Mouse (Mus musculus) lung, adult 2 months (tissue): ENCODE measurements around the gene Fstl3.

ENCODE experiments used
- CTCF ChIP-seq: fragments of 200-500 bp; IDR thresholded peaks from 2 replicates; pipeline ENCODE4 v1.5.1; 2011; ENCODE audit warnings: mild to moderate bottlenecking, low read length, control low read depth; ENCODE audit not compliant: insufficient read depth
- POLR2A ChIP-seq: fragments of 200-500 bp; IDR thresholded peaks from 2 replicates; pipeline ENCODE4 v1.6.1; 2011; ENCODE audit warnings: low read depth, mild to moderate bottlenecking, control low read depth, low read length, borderline replicate concordance; ENCODE audit errors: extremely low read depth

- TF ChIP-seq CTCF (peak; percentile 57), POLR2A (no peak)
These were observed 7.1 kb downstream of the Fstl3 start for GRCm38 (mm10) chr10:79783920-79784800.
